Mouse (Mus musculus) liver, adult 2 months (tissue): ENCODE results near the gene Eif4g3. TPM values are rescaled to one million over a fixed set of nuclear protein-coding genes. Genes with fewer than 3 reads are reported as not detected.

Experiments used
- DNase-seq: peaks from one replicate; pipeline ENCODE4 v3.0.0-alpha.2; 2011; ENCODE audit warnings: low read depth, low spot score; ENCODE audit errors: extremely low read depth
- H3K27ac ChIP-seq: fragments of 200-500 bp; replicated peaks from 2 replicates; pipeline ENCODE4 v1.5.1; 2012; ENCODE audit warnings: low read depth, mild to moderate bottlenecking, control low read depth, inconsistent platforms, low read length; ENCODE audit not compliant: insufficient read depth
- H3K27me3 ChIP-seq: fragments of 200-500 bp; 2 replicates; pipeline ENCODE4 v1.6.1; 2012; ENCODE audit warnings: mild to moderate bottlenecking, moderate library complexity, low read length, inconsistent platforms; ENCODE audit not compliant: control insufficient read depth, insufficient read depth
- H3K36me3 ChIP-seq: fragments of 200-500 bp; 2 replicates; pipeline ENCODE4 v1.6.1; 2012; ENCODE audit warnings: low read length, inconsistent platforms; ENCODE audit not compliant: control insufficient read depth, insufficient read depth
- H3K4me1 ChIP-seq: fragments of 200-500 bp; 2 replicates; pipeline ENCODE4 v1.6.1; 2011; ENCODE audit warnings: low read length; ENCODE audit not compliant: control insufficient read depth, insufficient read depth
- H3K4me3 ChIP-seq: fragments of 200-500 bp; 2 replicates; pipeline ENCODE4 v1.5.1; 2011; ENCODE audit warnings: low read depth, mild to moderate bottlenecking, control low read depth, low read length, moderate library complexity; ENCODE audit not compliant: insufficient read depth
- H3K79me2 ChIP-seq: fragments of 200-500 bp; 2 replicates; pipeline ENCODE4 v1.6.1; 2012; ENCODE audit warnings: inconsistent platforms, mild to moderate bottlenecking, low read length, moderate library complexity; ENCODE audit not compliant: control insufficient read depth, insufficient read depth
- H3K9ac ChIP-seq: fragments of 200-500 bp; 2 replicates; pipeline ENCODE4 v1.6.1; 2012; ENCODE audit warnings: low read depth, mild to moderate bottlenecking, control low read depth, inconsistent platforms, low read length
- CTCF ChIP-seq: fragments of 200-500 bp; IDR thresholded peaks from 2 replicates; pipeline ENCODE4 v1.5.1; 2011; ENCODE audit warnings: low read depth, low read length, control low read depth
- POLR2A ChIP-seq: fragments of 200-500 bp; IDR thresholded peaks from 2 replicates; pipeline ENCODE4 v1.6.1; 2011; ENCODE audit warnings: low read length, control low read depth; ENCODE audit not compliant: insufficient read depth; ENCODE audit errors: extremely low read depth
- WGBS: fragments of 180-500 bp; shearing (Covaris S2); methylation state at CpG from one replicate; pipeline ENCODE4 v1.1.7; 2018; 5-methylcytosine and 5-hydroxymethylcytosine counted together
- polyA plus RNA-seq: library from polyadenylated mRNA; depleted of rRNA; stranded (reverse); fragments of >200 nt; gene quantifications from 2 replicates; pipeline ENCODE4 v1.2.3, GENCODE M21; 2012
- total RNA-seq: library from RNA; depleted of rRNA; stranded (reverse); fragments of >200 nt; gene quantifications from 2 replicates; pipeline ENCODE4 v1.2.3, GENCODE M21; 2014

Gene Eif4g3
- total and polyA plus RNA-seq, 2 experiments = 9.7 to 17.0 TPM

DNA sequence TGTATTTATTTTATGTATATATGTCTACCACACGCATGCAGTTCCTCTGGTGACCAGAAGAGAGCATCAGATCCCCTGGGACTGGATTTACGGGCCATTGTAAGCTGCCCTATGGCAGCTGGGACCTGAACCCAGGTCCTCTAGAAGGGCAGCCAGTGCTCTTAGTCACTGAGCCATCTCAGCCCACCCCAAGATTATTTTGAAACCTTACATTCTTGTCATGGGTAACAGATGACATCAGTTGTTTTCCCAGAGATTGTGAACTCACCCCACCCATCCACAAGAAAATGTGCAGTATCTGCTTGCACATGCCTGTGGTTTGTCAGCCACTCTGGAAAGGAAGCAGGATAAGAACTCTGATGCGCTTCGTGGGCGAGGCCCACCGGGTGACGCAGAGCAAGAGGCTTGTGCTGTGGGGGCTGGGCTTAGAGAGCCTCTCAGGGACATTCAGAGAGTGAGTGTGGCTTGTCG is 37.9 kb upstream of the Eif4g3 start:
- no peak for TF ChIP-seq POLR2A
- TF ChIP-seq CTCF = peak; percentile 38; the same call in 1 of the 2 replicates
- no peak for DNase-seq
- no peak overlapping the region for H3K9ac ChIP-seq
- no peak overlapping the region for H3K27ac ChIP-seq
- no peaks in the 10 kb centered on the region for H3K79me2 ChIP-seq
- 78% methylated on average over 8 of the region's 8 CpGs for WGBS
- peaks cover 2% of the 10 kb centered on the region; the same call in 1 of the 2 replicates for H3K4me1 ChIP-seq
- no peaks in the 10 kb centered on the region for H3K27me3 ChIP-seq
- H3K4me3 ChIP-seq = no peak overlapping the region
- H3K36me3 ChIP-seq = peaks cover 47% of the 10 kb centered on the region

DNA sequence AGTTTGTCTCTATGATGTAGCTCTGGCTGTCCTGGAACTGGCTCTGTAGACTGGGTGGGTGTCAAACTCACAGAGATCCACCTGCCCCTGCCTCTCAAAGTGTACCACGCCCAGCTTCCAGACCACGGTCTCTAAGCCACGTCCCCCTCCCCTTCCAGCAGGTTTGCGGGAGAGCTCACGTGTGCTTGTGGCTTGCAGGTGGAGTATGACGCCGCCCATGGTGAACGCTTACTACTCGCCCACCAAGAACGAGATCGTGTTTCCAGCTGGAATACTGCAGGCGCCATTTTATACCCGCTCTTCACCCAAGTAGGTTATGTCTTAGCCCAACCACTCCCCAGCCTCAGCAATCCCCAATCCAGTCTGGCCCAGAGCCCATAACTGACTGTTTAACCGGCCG is 36.6 kb upstream of the Eif4g3 start:
- Histone ChIP-seq H3K36me3 (peaks cover 50% of the 10 kb centered on the region), H3K4me3 (no peak overlapping the region), H3K27me3 (no peaks in the 10 kb centered on the region), H3K79me2 (no peaks in the 10 kb centered on the region), H3K4me1 (peaks cover 2% of the 10 kb centered on the region; the same call in 1 of the 2 replicates), H3K9ac (no peak overlapping the region), H3K27ac (no peak overlapping the region)
- TF ChIP-seq CTCF (no peak), POLR2A (no peak)
- 96% methylated on average over 15 of the region's 15 CpGs for WGBS
- no peak for DNase-seq

DNA sequence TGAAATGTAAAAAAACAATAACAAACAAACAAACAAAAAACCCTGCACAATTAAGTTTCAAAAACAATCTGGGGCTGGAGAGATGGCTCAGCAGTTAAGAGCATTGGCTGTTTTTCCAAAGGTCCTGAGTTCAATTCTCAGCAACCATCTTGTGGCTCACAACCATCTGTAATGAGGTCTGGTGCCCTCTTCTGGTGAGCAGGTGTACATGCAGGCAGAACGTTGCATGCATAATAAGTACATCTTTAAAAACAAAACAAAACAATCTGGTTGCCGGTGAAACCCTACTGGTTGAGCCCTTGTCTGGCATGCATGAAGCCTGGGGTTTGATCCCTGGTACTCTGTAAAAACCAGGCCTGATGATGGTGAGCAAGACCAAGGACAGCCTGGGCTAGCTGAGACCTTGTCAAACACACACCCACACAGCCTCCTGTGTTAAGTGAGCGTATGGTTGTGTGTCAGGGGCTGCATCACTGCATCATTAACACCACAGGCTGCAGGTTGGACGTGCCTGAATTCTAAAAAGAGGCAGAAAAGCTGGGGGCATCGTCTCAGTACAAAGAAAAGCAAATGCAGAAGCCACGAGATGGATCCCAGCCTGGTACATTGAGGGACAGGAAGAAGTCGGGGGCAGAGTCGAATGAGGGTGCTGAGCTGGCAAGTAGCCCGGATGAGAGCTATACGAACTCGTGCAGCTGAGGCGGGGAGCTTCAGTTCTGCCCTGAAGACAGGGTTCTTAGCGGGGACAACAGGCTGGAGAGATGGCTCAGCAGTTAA is 32.7 kb upstream of the Eif4g3 start:
- Histone ChIP-seq H3K9ac (no peak overlapping the region), H3K27ac (no peak overlapping the region), H3K36me3 (peaks cover 60% of the 10 kb centered on the region), H3K27me3 (no peaks in the 10 kb centered on the region), H3K79me2 (no peaks in the 10 kb centered on the region), H3K4me3 (no peak overlapping the region), H3K4me1 (no peaks in the 10 kb centered on the region)
- WGBS = 88% methylated on average over 13 of the region's 13 CpGs
- TF ChIP-seq POLR2A (no peak), CTCF (peak; percentile 33; the same call in 1 of the 2 replicates)
- no peak for DNase-seq

DNA sequence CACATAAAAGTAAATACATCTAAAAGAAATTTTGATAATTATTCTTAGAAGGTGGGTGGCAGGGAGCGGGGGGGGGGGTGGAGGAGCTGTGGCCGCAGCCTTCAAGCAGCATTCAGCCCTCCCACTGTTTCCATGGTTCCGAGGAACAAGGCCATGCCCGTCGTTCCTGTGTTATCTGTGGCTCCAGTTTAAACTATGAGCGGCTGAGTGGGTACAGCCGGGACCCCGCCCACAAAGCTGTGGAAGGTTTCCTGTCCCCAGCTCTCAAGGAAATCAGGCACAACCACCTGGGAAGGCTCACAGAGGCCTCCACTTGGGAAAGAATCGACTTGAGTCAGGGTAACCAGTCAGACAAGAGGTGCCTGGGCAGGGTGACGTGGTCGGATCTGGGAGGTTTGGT is 32.1 kb upstream of the Eif4g3 start:
- H3K27me3 ChIP-seq = no peaks in the 10 kb centered on the region
- peaks cover 58% of the 10 kb centered on the region for H3K36me3 ChIP-seq
- no peak overlapping the region for H3K27ac ChIP-seq
- H3K9ac ChIP-seq = no peak overlapping the region
- no peak for TF ChIP-seq POLR2A
- TF ChIP-seq CTCF = no peak
- H3K4me3 ChIP-seq = no peak overlapping the region
- WGBS = 86% methylated on average over 11 of the region's 11 CpGs
- DNase-seq = no peak
- no peaks in the 10 kb centered on the region for H3K79me2 ChIP-seq
- no peaks in the 10 kb centered on the region for H3K4me1 ChIP-seq

DNA sequence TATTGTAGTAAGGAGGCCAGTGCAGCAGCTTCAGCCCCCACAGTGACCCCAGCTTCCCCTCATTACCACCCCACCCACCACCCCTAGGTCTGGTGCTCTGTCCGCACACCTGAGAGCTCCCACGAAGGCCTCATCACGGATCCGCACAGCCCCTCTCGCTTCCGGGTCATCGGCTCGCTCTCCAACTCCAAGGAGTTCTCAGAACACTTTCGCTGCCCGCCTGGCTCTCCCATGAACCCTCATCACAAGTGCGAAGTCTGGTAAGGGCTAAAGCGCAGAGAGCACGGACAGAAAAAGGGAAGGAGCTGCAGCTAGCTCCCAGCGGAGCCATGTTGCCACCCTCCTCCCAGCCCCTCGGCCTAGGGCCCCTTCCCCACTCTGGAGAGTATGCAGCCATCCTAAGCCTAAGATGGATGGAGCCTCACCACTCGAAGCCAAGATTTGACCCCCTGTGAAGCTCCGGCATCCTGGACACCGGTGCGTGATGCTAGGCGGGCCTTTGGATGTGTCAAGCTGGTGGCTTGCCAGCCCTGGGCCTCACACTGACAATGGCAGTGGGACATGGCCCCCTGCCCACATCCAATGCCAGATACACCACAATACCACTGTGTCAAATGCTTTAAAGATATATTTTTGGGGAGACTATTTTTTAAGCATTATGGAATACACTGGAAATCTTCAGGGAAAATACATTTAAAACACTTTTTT is 30.0 kb upstream of the Eif4g3 start:
- no peaks in the 10 kb centered on the region for H3K79me2 ChIP-seq
- peaks cover 44% of the 10 kb centered on the region for H3K36me3 ChIP-seq
- no peaks in the 10 kb centered on the region for H3K4me1 ChIP-seq
- TF ChIP-seq CTCF (no peak), POLR2A (no peak)
- no peak overlapping the region for H3K27ac ChIP-seq
- WGBS = 94% methylated on average over 20 of the region's 20 CpGs
- H3K27me3 ChIP-seq = no peaks in the 10 kb centered on the region
- DNase-seq = no peak
- H3K4me3 ChIP-seq = no peak overlapping the region
- no peak overlapping the region for H3K9ac ChIP-seq
